Mouse (Mus musculus): ENCODE measurements around the gene Slc13a3.
A peak's percentile ranks its signal among the peaks of the same experiment; 100 is the strongest.
"Not testable (repeated sequence)": the region's sequence is repeated elsewhere in the genome, so short reads cannot be mapped to it uniquely, and the experiment has no call there.

Gene Slc13a3

DNA sequence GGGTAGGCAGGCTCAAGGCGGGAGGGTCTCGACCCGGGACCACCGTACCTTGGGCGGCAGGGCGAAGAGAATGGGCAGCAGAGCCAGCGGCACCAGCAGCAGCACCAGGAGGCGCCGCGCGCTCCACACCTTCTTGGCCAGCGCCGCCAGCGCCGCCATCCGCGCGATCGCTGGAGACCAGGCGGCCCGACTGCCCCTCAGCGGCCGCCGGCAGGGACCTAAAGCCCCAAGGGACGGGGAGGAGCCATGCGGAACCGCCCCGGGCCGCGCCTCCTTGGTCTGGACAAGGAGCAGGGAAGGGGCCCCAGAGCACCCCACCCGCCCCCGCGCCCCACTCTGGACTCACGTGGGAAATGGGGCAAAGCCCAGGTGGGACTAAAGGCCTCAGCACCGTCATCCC is at the start of gene Slc13a3:
Gene Slc13a3, minus strand, starts transcription at position 228 of the 400 bp plus-strand sequence.
- no peak for DNase-seq (ENCODE audit: low read depth in 2 of 2, low spot score in 2 of 2)

DNA sequence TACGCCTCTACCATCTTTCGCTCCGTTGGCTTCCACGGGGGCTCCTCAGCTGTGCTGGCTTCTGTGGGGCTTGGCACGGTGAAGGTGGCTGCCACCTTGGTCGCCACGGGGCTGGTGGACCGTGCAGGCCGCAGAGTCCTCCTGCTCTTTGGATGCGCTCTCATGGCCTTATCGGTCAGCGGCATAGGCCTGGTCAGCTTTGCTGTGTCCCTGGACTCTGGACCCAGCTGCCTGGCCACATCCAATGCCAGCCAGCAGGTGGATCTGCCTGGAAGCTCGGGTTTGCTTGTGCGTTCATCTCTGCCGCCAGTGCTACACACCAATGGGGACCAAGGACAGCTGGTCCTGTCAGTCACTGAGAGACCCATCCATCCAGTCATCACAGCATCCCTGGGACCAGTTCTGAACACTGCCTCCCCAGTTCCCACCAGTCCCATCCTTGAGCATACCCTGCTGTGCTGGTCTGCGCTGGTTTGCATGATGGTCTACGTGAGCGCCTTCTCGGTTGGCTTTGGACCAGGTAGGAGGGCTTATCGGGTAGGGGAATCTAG is 42.2 kb upstream of the Slc13a3 start:
- no peak for DNase-seq (ENCODE audit: low read depth in 2 of 2, low spot score in 2 of 2)

DNA sequence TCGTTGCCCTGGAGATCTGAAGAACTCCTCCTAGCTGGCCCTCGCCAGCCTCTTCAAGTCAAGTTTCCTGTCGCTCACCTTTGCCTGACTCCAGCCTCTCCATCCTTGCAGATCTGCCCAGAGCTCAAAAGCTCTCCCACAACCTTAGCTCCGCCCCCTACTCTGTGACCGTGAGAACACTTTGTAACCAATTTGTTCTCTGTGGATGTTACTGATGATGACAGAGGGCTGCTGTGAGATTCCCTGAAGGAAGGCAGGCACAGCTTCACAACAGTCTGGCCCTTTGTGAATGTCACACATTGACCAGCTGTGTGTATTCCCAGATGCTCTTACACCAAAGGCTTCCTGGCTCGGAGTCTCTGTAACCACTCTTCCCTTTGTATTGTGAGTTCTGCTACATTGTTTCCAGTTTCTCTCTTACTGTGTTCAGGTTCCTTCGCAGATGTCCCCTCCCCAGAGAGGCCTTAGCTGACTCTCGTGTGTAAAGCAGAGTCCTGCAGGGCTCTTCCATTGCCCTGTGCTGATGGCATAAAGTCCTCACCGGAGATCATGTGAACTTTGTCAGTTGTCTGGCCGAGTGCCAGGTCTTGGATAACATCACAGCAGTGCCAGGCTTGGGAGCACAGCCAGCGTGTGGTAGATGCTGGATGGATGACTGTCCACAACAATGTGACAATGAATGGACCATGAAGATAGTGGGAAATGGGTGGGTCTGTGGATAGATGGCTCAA is 40.0 kb upstream of the Slc13a3 start:
- DNase-seq (ENCODE audit: low read depth in 2 of 2, low spot score in 2 of 2) = no peak

DNA sequence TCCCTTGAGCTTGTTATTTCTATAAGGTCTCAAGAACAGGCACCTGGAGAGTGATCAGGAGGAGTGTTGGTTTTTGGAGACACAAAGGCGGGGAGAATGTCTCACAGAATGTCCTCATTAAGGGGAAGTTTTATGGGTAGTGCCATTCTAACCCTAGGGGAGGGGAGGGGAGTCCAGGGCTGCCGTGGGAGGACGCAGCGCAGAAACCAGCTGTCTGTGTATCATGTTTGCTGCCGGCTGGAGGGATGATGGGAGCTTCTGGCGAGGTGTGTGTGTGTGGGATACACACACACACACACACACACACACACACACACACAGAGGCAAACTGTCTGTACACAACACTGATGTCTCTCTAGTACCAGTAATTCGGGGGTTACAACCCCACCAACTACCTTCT is 39.4 kb upstream of the Slc13a3 start:
- DNase-seq (ENCODE audit: low read depth in 2 of 2, low spot score in 2 of 2) = no peak

DNA sequence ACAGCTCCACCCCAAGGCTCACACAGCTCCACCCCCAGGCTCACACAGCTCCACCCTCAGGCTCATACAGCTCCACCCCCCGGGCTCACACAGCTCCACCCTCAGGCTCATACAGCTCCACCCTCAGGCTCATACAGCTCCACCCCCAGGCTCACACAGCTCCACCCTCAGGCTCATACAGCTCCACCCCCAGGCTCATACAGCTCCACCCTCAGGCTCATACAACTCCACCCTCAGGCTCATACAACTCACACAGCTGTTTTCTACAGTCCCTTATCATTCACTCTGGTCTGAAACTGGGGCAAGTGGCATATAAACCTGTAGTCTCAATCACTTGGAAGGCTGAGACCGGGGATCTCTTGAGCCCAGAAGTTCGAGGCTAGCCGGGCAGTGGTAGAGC is 38.5 kb upstream of the Slc13a3 start:
- not testable (repeated sequence) for DNase-seq (ENCODE audit: low read depth in 2 of 2, low spot score in 2 of 2)

DNA sequence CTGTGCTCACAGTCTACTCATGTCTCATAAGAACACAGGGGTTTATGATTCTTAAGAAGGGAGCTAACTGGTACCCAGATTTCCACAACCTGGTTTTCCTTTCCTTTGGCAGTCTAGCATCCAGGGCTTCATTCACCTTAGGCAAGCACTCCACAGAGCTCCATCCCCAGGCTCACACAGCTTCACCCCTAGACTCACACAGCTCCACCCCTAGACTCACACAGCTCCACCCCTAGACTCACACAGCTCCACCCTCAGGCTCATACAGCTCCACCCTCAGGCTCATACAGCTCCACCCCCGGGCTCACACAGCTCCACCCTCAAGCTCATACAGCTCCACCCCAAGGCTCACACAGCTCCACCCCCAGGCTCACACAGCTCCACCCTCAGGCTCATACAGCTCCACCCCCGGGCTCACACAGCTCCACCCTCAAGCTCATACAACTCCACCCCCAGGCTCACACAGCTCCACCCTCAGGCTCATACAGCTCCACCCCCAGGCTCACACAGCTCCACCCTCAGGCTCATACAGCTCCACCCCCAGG is 38.0 kb upstream of the Slc13a3 start:
- not testable (repeated sequence) for DNase-seq (ENCODE audit: low read depth in 2 of 2, low spot score in 2 of 2)

DNA sequence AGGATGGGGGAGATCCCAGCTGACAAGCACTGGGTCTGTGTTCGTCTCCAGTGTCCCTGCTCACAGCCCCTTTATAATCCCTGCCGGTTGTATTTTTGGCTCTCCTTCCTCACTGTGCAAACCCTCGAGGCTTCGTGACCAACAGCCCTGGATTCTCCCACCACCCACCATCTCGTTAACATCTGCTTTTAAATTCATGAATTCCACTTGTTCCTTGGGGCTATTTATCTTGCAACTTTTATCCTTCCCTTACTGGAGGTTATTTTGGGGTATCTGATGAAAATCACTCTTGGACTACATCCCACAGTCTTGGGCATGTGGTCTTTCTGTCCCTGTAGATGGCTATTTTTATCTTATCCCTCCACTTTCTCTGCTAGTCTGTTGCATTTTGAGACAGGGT is 37.4 kb upstream of the Slc13a3 start:
- DNase-seq (ENCODE audit: low read depth in 2 of 2, low spot score in 2 of 2) = no peak

DNA sequence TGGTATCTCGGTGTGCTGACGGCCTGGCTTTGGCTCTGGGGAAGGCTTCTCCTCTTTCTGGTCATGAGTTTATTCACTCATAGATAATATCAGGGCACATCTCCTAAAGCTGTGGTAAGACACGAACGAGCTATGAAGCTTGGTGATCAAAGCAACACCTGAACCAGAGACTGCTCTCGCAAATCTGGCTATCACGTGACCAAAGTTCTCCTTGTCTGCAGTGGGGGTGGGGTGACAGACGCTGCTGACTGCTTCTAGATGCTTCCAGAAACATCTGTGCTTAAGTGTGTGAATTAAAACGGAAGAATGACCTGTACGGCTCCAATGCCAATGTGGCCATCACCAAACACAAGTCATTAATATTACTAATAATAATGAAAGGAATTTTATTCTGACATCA is 36.7 kb upstream of the Slc13a3 start:
- no peak for DNase-seq (ENCODE audit: low read depth in 2 of 2, low spot score in 2 of 2)

DNA sequence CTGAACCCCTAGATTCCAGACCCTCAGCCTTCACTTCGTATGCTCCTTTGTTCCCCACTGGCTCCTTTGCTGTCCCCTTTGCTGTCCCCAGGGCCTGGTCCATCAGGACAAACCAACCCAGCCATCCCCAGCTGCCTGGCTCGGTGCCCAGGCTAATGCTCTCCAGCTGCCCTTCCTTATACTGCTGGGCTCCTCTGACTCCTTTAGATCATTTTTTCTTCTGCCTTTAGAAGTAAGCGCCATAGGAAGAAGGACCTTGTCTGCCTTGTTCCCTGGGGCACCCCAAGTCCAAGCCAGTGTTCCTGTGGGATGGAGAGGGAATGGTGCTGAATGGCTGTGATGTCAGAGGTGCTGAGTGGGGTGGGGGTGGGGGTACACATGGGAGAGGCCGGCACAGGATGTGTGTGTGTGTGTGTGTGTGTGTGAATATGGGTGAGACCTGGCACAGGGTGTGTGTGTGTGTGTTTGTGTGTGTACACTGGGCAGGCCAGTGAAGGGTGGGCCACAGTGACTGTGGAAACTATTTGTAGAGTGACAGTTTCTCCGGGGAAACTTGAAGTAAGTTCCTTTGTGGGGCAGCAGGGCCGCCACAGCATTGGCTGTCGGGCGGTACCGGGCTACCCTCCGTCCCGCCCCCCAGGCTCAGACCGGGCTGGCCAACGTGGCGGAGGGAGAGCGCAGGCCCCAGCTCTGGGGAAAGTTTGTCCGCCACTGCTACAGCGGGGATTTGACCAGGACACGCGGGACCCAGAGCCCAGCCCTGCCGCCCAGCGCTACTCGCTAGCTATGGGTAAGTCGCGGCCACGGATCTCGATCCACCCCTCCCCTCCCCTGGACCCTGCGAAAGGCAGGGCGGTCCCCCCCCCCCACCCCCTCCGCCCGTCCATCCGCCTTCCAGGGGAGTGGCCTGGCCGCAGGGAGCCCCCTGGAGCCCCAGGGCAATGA is 30.5 kb upstream of the Slc13a3 start, which contains the start of gene Slc2a10:
Gene Slc2a10, plus strand, starts transcription at position 529 of the 945 bp plus-strand sequence.
- no peak for DNase-seq (ENCODE audit: low read depth in 2 of 2, low spot score in 2 of 2)

DNA sequence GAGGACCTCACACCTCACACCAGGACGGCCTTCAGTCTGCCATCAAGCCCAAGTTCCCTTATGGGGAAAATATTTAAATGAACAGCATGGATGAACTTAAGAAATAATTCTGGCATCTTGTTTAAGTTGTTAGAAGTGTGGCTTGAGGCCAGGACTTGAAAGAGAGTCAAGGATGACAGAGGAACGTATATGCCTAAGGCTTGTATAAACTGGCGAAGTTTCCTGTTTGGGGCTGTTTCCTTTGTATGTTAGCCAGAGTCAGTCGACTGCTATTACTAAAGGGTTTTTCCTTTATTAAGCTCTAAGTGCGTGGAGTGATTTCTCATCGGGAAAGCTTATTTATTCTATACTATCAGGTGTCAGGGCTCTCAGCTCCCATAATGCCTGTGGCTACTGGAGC is 25.8 kb upstream of the Slc13a3 start:
- no peak for DNase-seq (ENCODE audit: low read depth in 2 of 2, low spot score in 2 of 2)

DNA sequence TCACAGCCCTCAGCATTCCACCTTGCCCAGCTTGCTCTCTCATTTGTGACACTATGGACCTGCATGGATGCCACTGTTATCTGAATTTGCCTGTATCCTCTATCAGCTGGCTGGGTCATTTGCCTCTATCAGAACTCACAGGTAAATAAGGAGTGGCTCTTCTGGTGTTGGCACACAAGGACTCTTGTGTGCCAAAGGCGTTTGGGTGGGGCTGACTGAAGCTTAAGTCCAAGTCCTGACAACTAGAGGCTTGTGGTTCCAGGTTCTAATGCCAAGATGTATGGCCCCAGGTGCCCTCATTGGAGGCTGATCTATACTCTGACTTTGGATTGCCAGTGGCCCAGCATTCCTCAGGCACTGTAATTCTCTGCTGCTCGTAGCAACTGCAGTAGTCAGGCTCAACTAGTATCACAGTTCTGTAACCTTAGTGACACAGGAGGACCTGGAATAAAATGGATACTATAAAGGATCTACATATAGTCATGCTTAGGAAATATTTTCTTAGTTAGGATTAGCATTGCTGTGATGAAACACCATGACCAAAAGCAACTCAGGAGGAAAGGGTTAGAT is 24.8 kb upstream of the Slc13a3 start:
- no peak for DNase-seq (ENCODE audit: low read depth in 2 of 2, low spot score in 2 of 2)

DNA sequence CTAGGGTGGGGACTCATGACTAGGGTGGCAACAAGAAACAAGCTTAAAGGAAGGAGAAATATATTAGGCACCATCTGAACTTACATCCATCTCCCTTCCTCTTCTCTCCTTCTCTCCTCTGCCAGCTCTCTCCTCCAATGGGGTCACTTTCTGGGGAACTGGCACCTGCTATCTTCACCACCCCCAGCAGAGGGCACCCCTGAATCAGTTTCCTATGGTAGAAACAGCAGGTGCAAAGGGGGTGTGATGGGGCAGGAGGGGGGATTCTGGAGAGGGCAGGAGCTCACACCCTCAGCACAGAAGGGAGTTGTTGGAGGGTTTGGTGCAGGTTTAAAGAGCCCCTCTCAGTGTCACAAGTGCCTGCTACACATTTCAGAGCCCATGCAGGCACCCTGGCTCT is 23.2 kb upstream of the Slc13a3 start:
- DNase-seq (ENCODE audit: low read depth in 2 of 2, low spot score in 2 of 2) = peak; percentile 58 to 74

DNA sequence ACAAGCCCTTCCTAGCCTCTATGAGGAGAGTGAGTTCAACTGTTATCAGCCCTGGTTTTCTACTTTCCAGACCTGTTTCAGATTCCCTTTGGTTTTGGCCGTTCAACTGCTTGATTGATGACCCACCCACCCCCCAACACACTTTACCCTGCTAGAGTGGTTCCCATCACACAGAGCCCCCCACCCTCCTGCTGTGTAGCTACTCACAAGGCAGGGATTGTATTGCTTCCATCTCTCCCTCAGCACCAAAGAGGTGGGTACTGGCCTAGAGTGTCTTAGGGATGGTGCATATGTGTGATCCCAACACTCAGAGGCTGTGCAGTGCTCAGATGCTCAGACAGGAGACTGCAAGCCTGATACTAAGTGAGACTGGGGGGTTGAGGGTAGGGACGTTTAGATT is 21.5 kb upstream of the Slc13a3 start:
- no peak for DNase-seq (ENCODE audit: low read depth in 2 of 2, low spot score in 2 of 2)

DNA sequence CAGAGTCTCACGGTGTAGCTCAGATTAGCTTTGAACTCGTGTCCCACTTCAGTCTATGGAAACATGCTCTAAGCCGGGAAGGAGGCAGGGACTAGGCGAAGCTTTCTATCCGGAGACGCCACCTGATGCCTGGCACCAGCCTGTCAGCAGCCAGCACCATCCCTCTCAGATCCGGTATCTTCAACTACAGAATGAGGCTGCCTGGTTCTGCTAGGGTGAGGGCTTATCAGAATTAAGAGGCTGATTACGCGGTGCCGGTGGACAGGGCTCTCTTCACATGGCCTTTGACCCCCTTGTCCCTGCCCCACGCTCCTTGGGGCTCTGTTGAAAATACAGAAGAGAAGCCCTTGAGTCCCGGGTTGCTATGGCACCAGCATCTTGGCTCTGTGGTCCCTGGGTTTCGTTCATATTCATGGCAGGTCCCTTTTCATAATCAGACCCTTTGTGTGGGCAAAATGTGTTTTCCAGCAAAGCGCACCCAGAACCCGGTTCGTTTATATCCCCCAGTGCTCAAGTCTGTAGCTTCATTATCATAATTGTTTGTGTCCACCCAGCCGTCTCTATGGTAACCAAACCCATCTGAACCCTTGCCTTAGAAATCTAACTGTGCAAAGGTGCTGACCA is 20.7 kb upstream of the Slc13a3 start:
- DNase-seq (ENCODE audit: low read depth in 2 of 2, low spot score in 2 of 2) = peak in 1 of 2 experiments; percentile 6

DNA sequence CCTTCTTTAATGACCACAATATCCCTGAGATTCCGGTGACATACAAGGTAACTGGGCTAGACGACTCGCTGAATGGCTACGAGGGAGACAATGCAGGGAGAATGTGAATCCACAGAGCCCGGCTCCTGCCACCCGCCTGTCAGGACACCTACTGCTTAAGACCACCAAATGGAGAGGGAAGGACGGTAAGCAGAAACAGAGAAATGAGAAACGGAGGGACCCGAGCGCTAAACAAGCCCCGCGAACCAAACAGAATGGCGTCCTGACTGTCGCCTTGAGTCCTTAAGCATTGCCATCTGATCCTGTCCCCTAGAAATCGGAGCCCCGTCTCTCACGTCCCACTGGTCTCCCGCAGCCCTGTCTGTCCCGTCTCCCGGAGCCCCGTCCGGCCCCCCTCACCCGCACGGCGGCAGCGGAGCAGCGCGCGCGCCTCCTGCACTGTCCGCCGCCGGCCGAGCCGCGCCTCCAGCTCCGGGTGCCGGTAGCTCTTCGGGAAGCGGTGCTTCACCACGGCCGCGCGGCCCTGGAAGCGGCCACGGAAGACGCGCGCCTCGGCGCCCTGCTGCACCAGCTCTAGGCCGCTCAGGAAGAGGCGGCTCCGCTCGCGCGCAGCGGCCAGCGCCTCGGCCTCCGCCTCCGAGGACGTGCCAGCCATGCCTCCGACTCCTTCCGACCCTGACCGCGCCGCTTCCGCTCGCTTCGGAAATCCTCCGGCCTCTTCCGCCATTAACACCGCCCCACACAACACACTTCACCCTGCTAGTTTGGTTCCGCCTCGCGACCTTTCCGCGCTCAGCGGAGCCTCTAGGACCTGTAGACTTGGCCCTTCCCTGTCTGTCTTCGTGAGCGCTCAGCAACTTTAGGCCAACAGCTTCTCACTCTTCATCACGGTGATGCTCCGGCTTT is 19.9 kb upstream of the Slc13a3 start, which contains the start of gene Trp53rka:
Gene Trp53rka, minus strand, starts transcription at position 677 of the 906 bp plus-strand sequence.
- DNase-seq (ENCODE audit: low read depth in 2 of 2, low spot score in 2 of 2) = peak; percentile 61 to 66

DNA sequence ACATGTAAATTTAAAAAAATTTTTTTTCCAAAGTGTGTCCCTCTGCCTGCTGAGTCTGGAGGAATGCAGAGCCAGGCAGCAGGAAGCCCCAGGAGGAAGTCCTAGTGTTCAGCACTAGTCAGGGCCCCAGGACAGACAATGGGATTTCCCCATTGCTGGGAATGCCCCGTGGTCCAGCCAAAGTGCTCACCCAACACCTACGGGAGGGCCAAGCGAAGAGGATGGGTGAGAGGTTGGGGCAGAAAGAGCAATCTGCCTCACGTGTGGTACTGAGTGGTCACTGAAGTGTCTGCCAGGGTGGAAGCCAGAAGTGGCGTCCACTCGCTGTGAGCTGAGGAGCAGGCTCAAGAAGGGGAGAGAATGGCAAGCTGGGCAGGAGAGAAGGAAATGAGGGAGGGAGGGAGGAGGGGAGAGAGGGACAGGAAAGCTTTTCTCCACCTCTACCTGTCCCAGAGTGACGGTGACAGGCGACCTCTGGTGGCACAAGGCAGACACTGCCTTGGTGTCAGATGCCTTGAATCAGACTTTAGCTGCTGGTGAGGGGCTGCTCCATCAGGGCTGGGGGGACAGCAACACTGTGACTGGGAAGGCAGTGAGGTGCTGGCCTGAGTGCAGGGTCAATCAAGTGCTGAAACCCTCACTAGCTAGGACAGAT is 14.0 kb upstream of the Slc13a3 start:
- peak; percentile 55 to 59 for DNase-seq (ENCODE audit: low read depth in 2 of 2, low spot score in 2 of 2)

DNA sequence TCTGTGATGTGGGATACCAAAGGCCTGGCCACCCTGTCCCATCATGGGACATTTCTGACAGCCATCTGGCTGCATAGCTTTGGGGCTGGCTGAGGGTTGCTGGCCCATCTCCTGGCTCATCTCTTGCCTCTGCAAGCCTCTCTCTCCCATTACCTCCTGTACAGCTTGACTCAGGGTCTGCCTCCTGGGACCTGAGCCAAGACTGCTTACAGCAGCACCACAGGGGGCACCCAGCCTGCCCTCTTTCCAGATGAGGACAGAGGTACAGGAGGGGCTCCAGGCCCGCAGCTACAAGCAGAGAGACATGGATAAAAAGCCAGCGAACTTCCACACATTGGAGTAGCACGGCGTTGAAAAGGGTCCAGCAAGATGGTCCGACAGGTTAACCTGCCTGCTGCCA is 13.4 kb upstream of the Slc13a3 start:
- no peak for DNase-seq (ENCODE audit: low read depth in 2 of 2, low spot score in 2 of 2)

DNA sequence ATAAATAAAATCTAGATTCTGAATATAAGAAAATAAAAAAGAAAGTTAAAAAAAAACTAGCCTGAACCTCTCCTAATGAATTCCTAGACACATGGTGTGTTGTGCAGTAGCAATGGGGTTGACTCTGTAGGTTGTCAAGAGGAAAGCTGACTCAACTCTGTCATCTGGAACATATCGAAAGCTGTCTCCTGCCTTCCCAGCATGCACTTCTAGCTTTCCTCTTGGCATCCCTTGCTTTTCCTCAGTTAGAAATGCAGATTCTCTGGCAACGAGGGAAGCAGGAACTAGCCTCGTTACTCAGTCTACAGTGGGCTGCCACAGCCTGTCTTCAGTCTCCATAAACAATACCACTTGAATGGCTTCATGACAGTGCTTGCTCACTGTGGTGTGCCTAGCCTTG is 12.8 kb upstream of the Slc13a3 start:
- no peak for DNase-seq (ENCODE audit: low read depth in 2 of 2, low spot score in 2 of 2)

DNA sequence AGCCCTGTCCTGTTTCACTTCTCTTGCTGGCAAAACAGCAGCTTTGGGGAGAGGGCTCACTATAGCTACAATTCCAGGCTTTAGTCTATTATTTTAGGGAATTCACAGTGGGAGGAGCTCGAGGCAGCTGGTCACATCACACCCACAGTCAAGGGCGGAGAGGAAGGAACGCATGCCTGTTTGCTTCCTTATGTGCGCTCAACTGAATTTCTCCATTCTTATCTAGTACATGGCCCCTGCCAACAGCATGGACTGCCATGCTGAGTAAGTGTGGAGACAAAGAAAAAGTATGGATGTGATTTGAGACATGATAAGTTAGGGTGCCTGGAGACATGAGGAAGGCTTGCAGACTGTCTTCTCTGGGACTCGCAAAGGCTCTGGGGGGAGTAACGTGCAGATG is 11.1 kb upstream of the Slc13a3 start:
- no peak for DNase-seq (ENCODE audit: low read depth in 2 of 2, low spot score in 2 of 2)
